Mouse (Mus musculus) right cerebral cortex, adult 18-20 months (tissue): ENCODE data around the gene Sipa1l3.

Source experiments
- DNase-seq: peaks from one replicate; pipeline ENCODE4 v3.0.0; 2022; ENCODE audit warnings: mixed read lengths

Gene Sipa1l3

GRCm38 (mm10) chr7:29406855-29407254 is 111.6 kb downstream of the Sipa1l3 start:
- no peak for DNase-seq

- no peak for DNase-seq
These were observed 114.3 kb downstream of the Sipa1l3 start for GRCm38 (mm10) chr7:29404126-29404525.

- no peak for DNase-seq
These were observed 116.4 kb downstream of the Sipa1l3 start for GRCm38 (mm10) chr7:29402015-29402414.

- no peak for DNase-seq
These were observed 118.0 kb downstream of the Sipa1l3 start for GRCm38 (mm10) chr7:29400451-29400850.

- no peak for DNase-seq
These were observed 119.4 kb downstream of the Sipa1l3 start for GRCm38 (mm10) chr7:29399056-29399455.

GRCm38 (mm10) chr7:29397486-29397885 is 121.0 kb downstream of the Sipa1l3 start:
- no peak for DNase-seq

- no peak for DNase-seq
These were observed 121.5 kb downstream of the Sipa1l3 start for GRCm38 (mm10) chr7:29396943-29397340.

- no peak for DNase-seq
These were observed 122.1 kb downstream of the Sipa1l3 start for GRCm38 (mm10) chr7:29396216-29396942.

GRCm38 (mm10) chr7:29395179-29395578 is 123.3 kb downstream of the Sipa1l3 start:
- DNase-seq: no peak

GRCm38 (mm10) chr7:29393292-29393691 is 125.1 kb downstream of the Sipa1l3 start:
- DNase-seq: no peak

- no peak for DNase-seq
These were observed 125.6 kb downstream of the Sipa1l3 start for GRCm38 (mm10) chr7:29392805-29393204.

- no peak for DNase-seq
These were observed 126.5 kb downstream of the Sipa1l3 start for GRCm38 (mm10) chr7:29391761-29392512.

GRCm38 (mm10) chr7:29391112-29391760 is 127.2 kb downstream of the Sipa1l3 start:
- no peak for DNase-seq

- DNase-seq: no peak
These were observed 128.2 kb downstream of the Sipa1l3 start for GRCm38 (mm10) chr7:29390234-29390633.

- DNase-seq: peak; percentile 49
These were observed 130.8 kb downstream of the Sipa1l3 start for GRCm38 (mm10) chr7:29387524-29388068.

GRCm38 (mm10) chr7:29386349-29386748 is 132.1 kb downstream of the Sipa1l3 start:
- DNase-seq: no peak

GRCm38 (mm10) chr7:29385791-29386190 is 132.7 kb downstream of the Sipa1l3 start:
- no peak for DNase-seq

- peak; percentile 70 for DNase-seq
These were observed 135.2 kb downstream of the Sipa1l3 start for GRCm38 (mm10) chr7:29383255-29383654.

GRCm38 (mm10) chr7:29381466-29382040 is 136.9 kb downstream of the Sipa1l3 start:
- DNase-seq: no peak

GRCm38 (mm10) chr7:29374054-29374453 is 144.4 kb downstream of the Sipa1l3 start:
- no peak for DNase-seq

- no peak for DNase-seq
These were observed 146.3 kb downstream of the Sipa1l3 start for GRCm38 (mm10) chr7:29372123-29372522.

GRCm38 (mm10) chr7:29370031-29370430 is 148.4 kb downstream of the Sipa1l3 start:
- no peak for DNase-seq

- no peak for DNase-seq
These were observed 150.5 kb downstream of the Sipa1l3 start for GRCm38 (mm10) chr7:29368004-29368320.
